8 mouse cellular contexts compared by ENCODE assay signal in genomic region chr19:38086948-38087551, GRCm38 (mm10). TPM values are rescaled to one million over a fixed set of nuclear protein-coding genes. Genes with fewer than 3 reads are reported as not detected.
DNase-seq lines count a peak whose midpoint lies in the region; ATAC-seq and TF ChIP-seq lines count a peak whose summit lies in the region.

No protein-coding gene starts in this region.

- H3K4me2 ChIP-seq in heart, embryonic 15.5 days, result peak overlapping the region; percentile 24; the same call in 1 of the 2 replicates
- no peak overlapping the region for H3K4me2 ChIP-seq in stomach, postnatal 0 days (replicated peaks; ENCODE audit: low read depth)

- no peak for TF ChIP-seq EP300 in stomach, postnatal 0 days (optimal IDR thresholded peaks at IDR 0.05)

- DNase-seq in ovary, postnatal 10 days (ENCODE audit: low spot score), result peak; percentile 18
- no peak for DNase-seq in ovary, adult 18-20 months (ENCODE audit: low spot score)
- peak; percentile 14 for DNase-seq in embryo, embryonic 9.5 days (ENCODE audit: extremely low spot score)
- peak; percentile 7 to 9 for DNase-seq in layer of hippocampus, adult 8-10 months (ENCODE audit: low spot score in 2 of 2)
- peak; percentile 41 to 60 for DNase-seq in lung, postnatal 4 days
- peak; percentile 71 for DNase-seq in stomach, postnatal 0 days (ENCODE audit: low spot score)
- no peak for DNase-seq in spleen, postnatal 36 days (ENCODE audit: low spot score in 2 of 2)

- peak; percentile 80 for TF ChIP-seq CTCF in stomach, postnatal 0 days (IDR thresholded peaks at IDR 0.05; ENCODE audit: low read depth)

- no peaks in the 10 kb centered on the region for H3K36me3 ChIP-seq in heart, embryonic 15.5 days
- H3K36me3 ChIP-seq in stomach, postnatal 0 days (ENCODE audit: control insufficient read depth, insufficient read depth, low read length), result no peaks in the 10 kb centered on the region

- 44% methylated on average over 11 of the region's 11 CpGs for WGBS in heart, embryonic 15.5 days
- WGBS in stomach, postnatal 0 days, result 39% methylated on average over 11 of the region's 11 CpGs

- no peak overlapping the region for H3K27ac ChIP-seq in heart, embryonic 15.5 days
- no peak overlapping the region for H3K27ac ChIP-seq in stomach, postnatal 0 days (replicated peaks)

- H3K27me3 ChIP-seq in heart, embryonic 15.5 days, result 0 out of 2 replicates have a peak, but pooled peaks cover 3% of the 10 kb centered on the region
- H3K27me3 ChIP-seq in stomach, postnatal 0 days (ENCODE audit: control insufficient read depth, insufficient read depth, low read length), result no peaks in the 10 kb centered on the region

- H3K9ac ChIP-seq in heart, embryonic 15.5 days, result no peak overlapping the region
- no peak overlapping the region; the same call in 1 of the 2 replicates for H3K9ac ChIP-seq in stomach, postnatal 0 days (ENCODE audit: low read length)

- peak; percentile 74 for ATAC-seq in heart, embryonic 15.5 days (replicated peaks; ENCODE audit: insufficient number of reproducible peaks, insufficient read depth, low FRiP score, low read depth)
- peak; percentile 72 for ATAC-seq in stomach, postnatal 0 days (ENCODE audit: low FRiP score, low TSS enrichment)

- H3K9me3 ChIP-seq in heart, embryonic 15.5 days (replicated peaks), result no peaks in the 10 kb centered on the region
- H3K9me3 ChIP-seq in stomach, postnatal 0 days (ENCODE audit: control insufficient read depth, low read length), result no peaks in the 10 kb centered on the region

- H3K4me1 ChIP-seq in heart, embryonic 15.5 days (replicated peaks), result 0 out of 2 replicates have a peak, but pooled peaks cover 4% of the 10 kb centered on the region
- no peaks in the 10 kb centered on the region for H3K4me1 ChIP-seq in stomach, postnatal 0 days (replicated peaks; ENCODE audit: control insufficient read depth, insufficient read depth)

- H3K4me3 ChIP-seq in heart, embryonic 15.5 days, result no peak overlapping the region
- no peak overlapping the region for H3K4me3 ChIP-seq in stomach, postnatal 0 days (ENCODE audit: low read depth, low read length)

RNA-seq across cellular contexts. Expression of gene Ffar4, which starts 9.8 kb away (rescaled TPM):
- 0.29 and 0.65 TPM in 2 replicates for polyA plus RNA-seq in heart, embryonic 15.5 days (2015; fragmentation: Nextera tagmentation; extraction: Ambion mirVana)
- total RNA-seq in layer of hippocampus, adult 8-10 months (2022), result under 1 TPM in 1 of 4 experiments, not detected in 3; 0.27 TPM
- 6.8 and 7.5 TPM in 2 replicates for polyA plus RNA-seq in stomach, postnatal 0 days (2015; fragmentation: Nextera tagmentation; extraction: Ambion mirVana)

RNA-seq across cellular contexts. Expression of gene Cep55, which starts 32.2 kb away (rescaled TPM):
- 24.6 and 26.4 TPM in 2 replicates for polyA plus RNA-seq in heart, embryonic 15.5 days (2015; fragmentation: Nextera tagmentation; extraction: Ambion mirVana)
- under 1 TPM; 0.12 to 0.61 (median 0.25) TPM for total RNA-seq in layer of hippocampus, adult 8-10 months (2022)
- polyA plus RNA-seq in stomach, postnatal 0 days (2015; fragmentation: Nextera tagmentation; extraction: Ambion mirVana), result 7.0 and 8.7 TPM in 2 replicates

RNA-seq across cellular contexts. Expression of gene Rbp4, which starts 38.0 kb away (rescaled TPM):
- polyA plus RNA-seq in heart, embryonic 15.5 days (2015; fragmentation: Nextera tagmentation; extraction: Ambion mirVana), result 4.9 and 12.8 TPM in 2 replicates
- total RNA-seq in layer of hippocampus, adult 8-10 months (2022), result 10 to 100 TPM; 12.5 to 17.3 (median 14.8) TPM
- polyA plus RNA-seq in stomach, postnatal 0 days (2015; fragmentation: Nextera tagmentation; extraction: Ambion mirVana), result 21.3 and 31.7 TPM in 2 replicates

RNA-seq across cellular contexts. Expression of gene Myof, which starts 43.7 kb away (rescaled TPM):
- 5.5 and 7.8 TPM in 2 replicates for polyA plus RNA-seq in heart, embryonic 15.5 days (2015; fragmentation: Nextera tagmentation; extraction: Ambion mirVana)
- total RNA-seq in layer of hippocampus, adult 8-10 months (2022), result 1 to 10 TPM; 6.5 to 8.2 (median 6.7) TPM
- 14.3 and 14.6 TPM in 2 replicates for polyA plus RNA-seq in stomach, postnatal 0 days (2015; fragmentation: Nextera tagmentation; extraction: Ambion mirVana)

RNA-seq across cellular contexts. Expression of gene Pde6c, which starts 45.5 kb away (rescaled TPM):
- not detected in 2 replicates for polyA plus RNA-seq in heart, embryonic 15.5 days (2015; fragmentation: Nextera tagmentation; extraction: Ambion mirVana)
- under 1 TPM in 2 of 4 experiments, not detected in 2; 0.13 to 0.21 TPM for total RNA-seq in layer of hippocampus, adult 8-10 months (2022)
- 0.02 and 0.11 TPM in 2 replicates for polyA plus RNA-seq in stomach, postnatal 0 days (2015; fragmentation: Nextera tagmentation; extraction: Ambion mirVana)

Comparison
In these comparisons a context has a peak if more than half of its experiments do, and no peak if none do; other contexts are left out.
1. DNase-seq: peak in ovary, postnatal 10 days (single experiment), embryo, embryonic 9.5 days (single experiment), layer of hippocampus, adult 8-10 months (2 of 2), lung, postnatal 4 days (2 of 2) and stomach, postnatal 0 days (single experiment); none in ovary, adult 18-20 months (single experiment) and spleen, postnatal 36 days (0 of 2).